Mouse (Mus musculus) stomach, embryonic 16.5 days (tissue): Measurements from ENCODE around the gene Psenen. TPM values are rescaled to one million over a fixed set of nuclear protein-coding genes. Genes with fewer than 3 reads are reported as not detected.

Source experiments
- ATAC-seq: fragments of 200-750 bp; cut with Nextera tagmentation; 2 replicates; pipeline ENCODE4 v1.8.0; 2017; ENCODE audit warnings: moderate number of reproducible peaks, moderate TSS enrichment; ENCODE audit not compliant: insufficient read depth, low FRiP score
- H3K27ac ChIP-seq: fragments of 300-500 bp; sonication (generic); 2 replicates; pipeline ENCODE4 v1.5.1; 2014; ENCODE audit warnings: low read length
- H3K27me3 ChIP-seq: fragments of 300-500 bp; sonication (generic); 2 replicates; pipeline ENCODE4 v1.6.1; 2014; ENCODE audit warnings: low read length, control low read depth, mixed read lengths; ENCODE audit not compliant: control insufficient read depth, insufficient read depth
- H3K36me3 ChIP-seq: fragments of 300-500 bp; sonication (generic); 2 replicates; pipeline ENCODE4 v1.6.1; 2014; ENCODE audit warnings: low read length; ENCODE audit not compliant: control insufficient read depth, insufficient read depth
- H3K4me1 ChIP-seq: fragments of 300-500 bp; sonication (generic); 2 replicates; pipeline ENCODE4 v1.6.1; 2014; ENCODE audit warnings: low read length, control low read depth, mixed read lengths; ENCODE audit not compliant: control insufficient read depth, insufficient read depth
- H3K4me2 ChIP-seq: fragments of 300-500 bp; sonication (generic); 2 replicates; pipeline ENCODE4 v1.6.1; 2014; ENCODE audit warnings: low read depth, low read length, mixed read lengths
- H3K4me3 ChIP-seq: fragments of 300-500 bp; sonication (generic); replicated peaks from 2 replicates; pipeline ENCODE4 v1.5.1; 2014; ENCODE audit warnings: mild to moderate bottlenecking, low read length
- H3K9ac ChIP-seq: fragments of 300-500 bp; sonication (generic); 2 replicates; pipeline ENCODE4 v1.6.1; 2014; ENCODE audit warnings: low read length
- H3K9me3 ChIP-seq: fragments of 300-500 bp; sonication (generic); replicated peaks from 2 replicates; pipeline ENCODE4 v1.6.1; 2016; ENCODE audit warnings: low read length, control low read depth; ENCODE audit not compliant: control insufficient read depth
- WGBS: fragments of 180-500 bp; shearing (Covaris S2); extraction: QIAGEN DNeasy Blood & Tissue Kit; methylation state at CpG from one replicate; pipeline ENCODE4 v1.1.7; 2014; 5-methylcytosine and 5-hydroxymethylcytosine counted together
- polyA plus RNA-seq: library from polyadenylated mRNA; unstranded; fragments of >200 nt; fragmentation: Nextera tagmentation; extraction: Ambion mirVana; gene quantifications from 2 replicates; pipeline ENCODE4 v1.2.1, GENCODE M21; 2015

The Psenen gene
- polyA plus RNA-seq, 1 experiment from 2014 or later, result 156 TPM

DNA sequence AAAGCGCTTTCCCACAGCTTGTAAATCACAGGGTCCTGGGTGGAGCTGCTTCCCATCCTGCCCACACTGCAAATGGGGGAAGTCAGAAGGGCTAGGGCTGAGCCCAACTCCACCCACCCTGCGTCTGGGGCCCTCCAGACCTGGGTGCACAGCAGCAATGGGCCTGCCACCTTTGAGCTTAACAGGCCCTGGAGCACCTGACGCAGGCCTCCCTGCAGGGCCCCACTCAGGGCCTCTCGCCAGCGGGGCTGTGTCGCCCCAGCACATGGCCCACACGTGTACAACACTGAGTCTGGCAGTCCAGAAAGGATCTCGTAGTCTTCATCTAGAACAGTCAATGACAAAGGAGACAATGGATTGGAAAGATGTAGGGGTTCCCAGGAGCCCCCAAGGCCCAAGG lies 16.5 kb upstream of the Psenen start:
- H3K27ac ChIP-seq, result no peak overlapping the region
- no peak overlapping the region for H3K9ac ChIP-seq
- H3K4me2 ChIP-seq, result no peak overlapping the region
- H3K36me3 ChIP-seq, result peaks cover 75% of the 10 kb centered on the region
- WGBS, result 89% methylated on average over 8 of the region's 8 CpGs
- no peaks in the 10 kb centered on the region for H3K9me3 ChIP-seq
- H3K4me1 ChIP-seq, result no peaks in the 10 kb centered on the region
- ATAC-seq, result peak; percentile 34; the same call in 1 of the 2 replicates
- H3K27me3 ChIP-seq, result no peaks in the 10 kb centered on the region
- no peak overlapping the region for H3K4me3 ChIP-seq

DNA sequence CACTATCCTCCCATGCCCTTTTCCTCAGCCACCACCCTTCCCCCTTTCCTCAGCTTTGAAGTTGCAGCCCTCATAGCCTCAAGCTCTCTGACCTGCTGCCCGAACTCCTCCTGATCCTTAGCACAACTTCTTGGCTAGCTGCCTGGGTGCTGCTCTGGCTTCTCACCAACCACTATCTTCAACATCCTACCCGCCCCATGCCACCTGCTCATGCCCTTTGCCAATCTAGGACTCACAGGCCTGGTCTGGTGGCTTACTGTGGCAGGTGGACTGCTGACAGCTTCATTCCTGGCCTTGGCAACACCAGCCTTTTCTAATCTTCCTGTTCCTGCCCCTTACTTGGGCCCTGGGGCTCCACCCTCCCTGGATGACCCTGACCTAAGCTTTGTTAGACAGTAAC lies 9.5 kb upstream of the Psenen start:
- no peaks in the 10 kb centered on the region for H3K27me3 ChIP-seq
- ATAC-seq, result no peak
- no peak overlapping the region for H3K27ac ChIP-seq
- no peaks in the 10 kb centered on the region for H3K9me3 ChIP-seq
- no peak overlapping the region for H3K4me2 ChIP-seq
- H3K9ac ChIP-seq, result no peak overlapping the region
- 67% methylated on average over 2 of the region's 2 CpGs for WGBS
- H3K4me3 ChIP-seq, result no peak overlapping the region
- H3K36me3 ChIP-seq, result peaks cover 61% of the 10 kb centered on the region
- no peaks in the 10 kb centered on the region for H3K4me1 ChIP-seq

DNA sequence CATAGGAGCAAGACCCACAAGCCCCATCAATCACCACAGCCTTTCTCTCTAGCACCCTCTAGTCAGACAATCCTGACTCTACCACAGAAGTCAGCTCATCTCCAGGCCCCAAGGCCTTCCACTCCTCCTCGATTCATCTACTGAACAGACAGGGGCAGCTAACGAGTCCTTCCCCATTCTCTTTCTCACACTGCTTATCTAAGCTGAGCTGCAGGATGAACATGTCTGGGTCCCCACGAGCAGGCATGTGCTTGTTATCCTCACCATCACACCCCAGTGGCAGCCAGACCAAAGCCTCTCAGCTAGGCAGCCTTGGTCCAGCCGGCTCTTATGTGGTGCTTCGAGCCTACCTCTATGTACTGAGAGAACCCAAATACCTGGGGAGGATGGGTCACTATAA lies 9.0 kb upstream of the Psenen start:
- WGBS, result 88% methylated on average over 5 of the region's 5 CpGs
- no peak overlapping the region for H3K27ac ChIP-seq
- no peaks in the 10 kb centered on the region for H3K4me1 ChIP-seq
- no peaks in the 10 kb centered on the region for H3K27me3 ChIP-seq
- H3K4me2 ChIP-seq, result no peak overlapping the region
- no peak for ATAC-seq
- no peaks in the 10 kb centered on the region for H3K9me3 ChIP-seq
- H3K4me3 ChIP-seq, result no peak overlapping the region
- no peak overlapping the region for H3K9ac ChIP-seq
- peaks cover 56% of the 10 kb centered on the region for H3K36me3 ChIP-seq

DNA sequence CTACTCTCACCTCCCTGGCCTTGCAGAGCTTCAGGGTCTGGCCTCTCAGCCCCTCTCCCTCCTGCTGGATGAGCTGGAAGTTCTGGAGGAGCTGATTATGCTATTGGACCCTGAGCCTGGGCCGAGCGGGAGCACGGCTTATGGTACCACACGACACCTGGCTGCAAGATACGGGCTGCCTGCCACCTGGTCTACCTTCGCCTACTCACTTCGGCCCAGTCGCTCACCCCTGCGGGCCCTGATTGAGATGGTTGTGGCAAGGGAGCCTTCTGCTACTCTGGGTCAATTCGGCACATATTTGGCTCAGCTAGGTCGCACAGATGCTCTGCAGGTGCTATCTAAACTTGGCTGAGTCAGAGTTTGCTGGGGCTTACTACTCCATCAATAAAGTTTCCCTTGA lies 4.1 kb upstream of the Psenen start:
- no peak overlapping the region for H3K4me2 ChIP-seq
- ATAC-seq, result no peak
- H3K4me3 ChIP-seq, result no peak overlapping the region
- peaks cover 3% of the 10 kb centered on the region; the same call in 1 of the 2 replicates for H3K4me1 ChIP-seq
- no peak overlapping the region for H3K9ac ChIP-seq
- H3K27me3 ChIP-seq, result no peaks in the 10 kb centered on the region
- WGBS, result 84% methylated on average over 11 of the region's 11 CpGs
- H3K36me3 ChIP-seq, result peaks cover 30% of the 10 kb centered on the region
- H3K27ac ChIP-seq, result no peak overlapping the region
- H3K9me3 ChIP-seq, result no peaks in the 10 kb centered on the region

DNA sequence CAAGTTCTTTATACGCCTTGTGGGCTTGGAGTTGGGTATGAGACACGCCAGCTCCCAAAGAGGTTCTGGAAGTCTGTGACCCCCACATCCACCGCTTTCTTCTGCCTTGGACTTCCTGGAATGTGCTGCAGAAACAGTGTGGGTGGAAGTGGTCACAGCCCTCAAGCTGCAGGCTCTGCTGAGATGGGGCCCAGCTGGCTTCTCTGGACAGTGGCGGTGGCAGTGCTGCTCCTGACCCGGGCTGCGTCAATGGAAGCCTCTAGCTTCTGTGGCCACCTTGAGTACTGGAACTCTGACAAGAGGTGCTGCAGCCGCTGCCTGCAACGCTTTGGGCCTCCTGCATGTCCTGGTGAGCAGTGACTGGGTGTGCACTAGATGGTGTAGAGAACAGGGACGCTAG lies 2.6 kb upstream of the Psenen start:
- ATAC-seq, result no peak
- H3K27ac ChIP-seq, result no peak overlapping the region
- H3K36me3 ChIP-seq, result peaks cover 30% of the 10 kb centered on the region
- WGBS, result 80% methylated on average over 9 of the region's 9 CpGs
- no peak overlapping the region for H3K4me3 ChIP-seq
- H3K9ac ChIP-seq, result no peak overlapping the region
- H3K27me3 ChIP-seq, result no peaks in the 10 kb centered on the region
- H3K4me2 ChIP-seq, result no peak overlapping the region
- no peaks in the 10 kb centered on the region for H3K9me3 ChIP-seq
- peaks cover 6% of the 10 kb centered on the region; the same call in 1 of the 2 replicates for H3K4me1 ChIP-seq

DNA sequence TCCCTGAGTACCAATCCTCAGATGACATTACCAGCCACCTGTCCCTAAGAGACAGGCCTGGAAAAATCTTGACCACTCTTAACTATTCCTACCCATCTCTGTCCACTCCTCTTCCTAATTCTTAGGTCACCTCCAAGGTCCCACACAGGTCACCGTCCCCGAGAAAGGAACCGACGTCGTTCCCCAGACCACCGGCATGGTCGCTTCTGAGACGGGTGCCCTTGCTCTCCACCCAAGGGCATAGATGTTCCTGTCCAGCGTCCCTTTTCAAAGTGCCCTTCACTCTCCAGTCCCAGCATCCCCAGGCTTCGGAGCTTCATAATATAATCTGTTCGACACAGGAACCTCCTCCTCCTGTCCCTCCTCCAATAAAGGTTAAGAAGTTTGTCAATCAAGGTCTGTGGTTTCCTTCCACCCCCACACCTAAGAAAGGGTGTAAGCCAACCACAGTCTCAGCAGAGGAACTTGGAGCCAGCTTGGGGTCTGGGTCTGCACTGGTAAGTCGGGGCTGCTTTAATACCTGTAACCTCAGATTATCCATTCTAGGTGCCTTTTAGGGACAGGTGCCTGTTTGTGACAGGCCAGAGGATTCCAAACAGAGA lies 1.6 kb upstream of the Psenen start, which contains the start of gene Igflr1:
Igflr1 (plus strand) TSS at position 458 of the 602 bp plus-strand sequence.
- WGBS, result 92% methylated on average over 12 of the region's 12 CpGs
- H3K36me3 ChIP-seq, result peaks cover 27% of the 10 kb centered on the region
- no peak within 1 kb of the TSS for H3K27ac ChIP-seq
- no peaks in the 10 kb centered on the region for H3K9me3 ChIP-seq
- H3K4me1 ChIP-seq, result peaks cover 6% of the 10 kb centered on the region; the same call in 1 of the 2 replicates
- H3K9ac ChIP-seq, result no peak within 1 kb of the TSS
- no peak for ATAC-seq
- no peak within 1 kb of the TSS for H3K4me2 ChIP-seq
- H3K27me3 ChIP-seq, result no peaks in the 10 kb centered on the region
- H3K4me3 ChIP-seq, result no peak within 1 kb of the TSS

DNA sequence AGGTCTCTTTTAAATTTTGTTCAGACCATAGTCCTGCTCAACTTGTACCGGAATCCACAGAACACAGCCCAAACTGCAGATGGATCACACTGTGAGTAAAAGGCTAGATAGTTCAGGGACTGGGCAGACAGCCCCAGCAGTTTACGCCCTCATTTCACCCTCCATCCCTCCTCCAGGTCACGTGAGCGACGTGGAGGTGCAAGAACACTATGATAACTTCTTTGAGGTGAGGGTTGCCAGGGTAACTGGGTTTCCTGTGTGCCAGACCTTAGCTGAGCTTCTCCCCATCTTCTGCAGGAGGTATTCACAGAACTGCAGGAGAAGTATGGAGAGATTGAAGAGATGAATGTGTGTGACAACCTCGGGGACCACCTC lies 466 bp upstream of the Psenen start:
- Histone ChIP-seq H3K4me1 (peaks cover 7% of the 10 kb centered on the region), H3K36me3 (peaks cover 15% of the 10 kb centered on the region; the same call in 1 of the 2 replicates), H3K27ac (peak overlapping the region; percentile 97), H3K4me3 (peak overlapping the region; percentile 70), H3K9ac (peak overlapping the region; percentile 82), H3K27me3 (no peaks in the 10 kb centered on the region), H3K9me3 (no peaks in the 10 kb centered on the region), H3K4me2 (peak overlapping the region; percentile 57)
- 14% methylated on average over 6 of the region's 6 CpGs for WGBS
- no peak for ATAC-seq

DNA sequence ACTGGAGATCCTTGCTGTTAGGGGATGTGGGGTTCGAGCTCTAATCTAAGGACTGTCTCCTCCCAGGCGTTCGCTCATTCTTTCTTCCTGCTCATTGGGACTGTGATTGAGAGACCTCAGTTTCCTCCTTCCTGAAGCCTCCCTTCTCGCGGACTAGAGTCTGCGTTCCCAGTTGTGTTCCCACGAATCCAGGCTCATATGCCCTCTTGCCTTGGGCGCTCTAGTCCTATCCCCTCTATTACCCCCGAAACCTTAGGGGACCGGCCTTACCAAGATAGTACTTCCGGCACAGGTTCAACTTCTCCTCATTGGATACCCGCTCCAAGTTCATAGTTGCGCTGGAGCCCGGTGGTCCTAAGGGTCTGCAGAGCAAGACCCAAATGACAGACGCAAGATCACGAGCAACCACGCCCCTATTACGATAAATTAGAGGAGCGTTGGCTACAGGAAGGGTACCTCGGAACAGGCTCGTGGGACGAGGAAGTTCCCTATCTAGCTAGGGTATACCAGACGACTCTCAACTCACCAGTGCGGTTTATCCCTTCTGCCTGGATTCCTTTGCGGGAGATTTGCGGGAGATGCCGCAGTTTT lies 806 bp downstream of the Psenen start:
- ATAC-seq, result no peak
- H3K4me3 ChIP-seq, result peak overlapping the region; percentile 70
- H3K4me1 ChIP-seq, result peaks cover 17% of the 10 kb centered on the region
- peak overlapping the region; percentile 78 for H3K9ac ChIP-seq
- under 1% methylated on average over 27 of the region's 27 CpGs for WGBS
- no peaks in the 10 kb centered on the region for H3K9me3 ChIP-seq
- H3K36me3 ChIP-seq, result peaks cover 9% of the 10 kb centered on the region; the same call in 1 of the 2 replicates
- H3K27me3 ChIP-seq, result no peaks in the 10 kb centered on the region
- H3K4me2 ChIP-seq, result peak overlapping the region; percentile 68
- peak overlapping the region; percentile 97 for H3K27ac ChIP-seq

DNA sequence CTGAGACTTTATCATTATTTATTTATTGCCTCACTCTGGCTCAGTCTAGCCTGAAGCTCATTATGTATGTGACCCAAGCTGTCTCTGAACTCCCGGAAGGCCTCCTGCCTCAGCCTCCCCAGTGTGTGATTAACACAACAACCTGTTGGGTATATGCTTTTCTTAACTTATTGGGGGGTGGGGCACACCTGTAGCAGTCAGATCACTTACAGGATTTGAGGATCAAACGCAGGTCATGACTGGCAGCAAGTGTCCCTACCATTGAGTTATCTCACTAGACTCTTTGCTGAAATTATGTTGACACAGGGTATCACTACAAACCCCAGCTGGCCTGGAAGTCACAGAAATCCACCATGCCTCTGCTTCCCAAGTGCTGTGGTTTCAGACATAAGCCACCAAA lies 3.1 kb downstream of the Psenen start:
- peaks cover 8% of the 10 kb centered on the region; the same call in 1 of the 2 replicates for H3K36me3 ChIP-seq
- no peak for ATAC-seq
- no peaks in the 10 kb centered on the region for H3K9me3 ChIP-seq
- H3K27me3 ChIP-seq, result no peaks in the 10 kb centered on the region
- H3K4me1 ChIP-seq, result peaks cover 17% of the 10 kb centered on the region
- no peak overlapping the region; the same call in 1 of the 2 replicates for H3K27ac ChIP-seq
- 67% methylated on average over 2 of the region's 2 CpGs for WGBS
- H3K4me3 ChIP-seq, result no peak overlapping the region
- H3K9ac ChIP-seq, result no peak overlapping the region
- H3K4me2 ChIP-seq, result peak overlapping the region; percentile 97; the same call in 1 of the 2 replicates
